Mouse (Mus musculus): ENCODE measurements at regions not wholly inside any gene's neighbourhood (a gene's known extent, or its start where the extent isn't known, plus 50 kb on each side); places are given as distances from the start of the nearest gene placed in this dataset.
"Not testable (repeated sequence)": the region's sequence is repeated elsewhere in the genome, so short reads cannot be mapped to it uniquely, and the experiment has no call there.

- DNase-seq (ENCODE audit: low spot score in 2 of 2); intact Hi-C loops (cut with DNase I): not testable (repeated sequence)
These were observed 277.6 kb upstream of the Klf6 start for GRCm38 (mm10) chr13:5583681-5584080.

- intact Hi-C loops (cut with DNase I): no loop called here
These were observed 274.1 kb upstream of the Klf6 start for GRCm38 (mm10) chr13:5587196-5587595.

GRCm38 (mm10) chr13:5591286-5591685 is 270.0 kb upstream of the Klf6 start:
- intact Hi-C loops (cut with DNase I): no loop called here

More at GRCm38 (mm10) chr13:5587196-5587595, 274.1 kb upstream of the Klf6 start:
- DNase-seq (ENCODE audit: low spot score in 2 of 2): no peak

GRCm38 (mm10) chr13:5591837-5592555 is 269.3 kb upstream of the Klf6 start:
- intact Hi-C loops (cut with DNase I): no loop called here

More at GRCm38 (mm10) chr13:5591286-5591685, 270.0 kb upstream of the Klf6 start:
- no peak for DNase-seq (ENCODE audit: low spot score in 2 of 2)

GRCm38 (mm10) chr13:5592556-5593061 is 268.7 kb upstream of the Klf6 start:
- intact Hi-C loops (cut with DNase I): no loop called here
- no peak for DNase-seq (ENCODE audit: low spot score in 2 of 2)

More at GRCm38 (mm10) chr13:5591837-5592555, 269.3 kb upstream of the Klf6 start:
- DNase-seq (ENCODE audit: low spot score in 2 of 2): no peak

- intact Hi-C loops (cut with DNase I): no loop called here
- DNase-seq (ENCODE audit: low spot score in 2 of 2): no peak
These were observed 259.6 kb upstream of the Klf6 start for GRCm38 (mm10) chr13:5601648-5602047.

- intact Hi-C loops (cut with DNase I): no loop called here
- DNase-seq (ENCODE audit: low spot score in 2 of 2): no peak
These were observed 257.2 kb upstream of the Klf6 start for GRCm38 (mm10) chr13:5603905-5604596.

GRCm38 (mm10) chr13:5605418-5605817 is 255.9 kb upstream of the Klf6 start:
- intact Hi-C loops (cut with DNase I): no loop called here
- DNase-seq (ENCODE audit: low spot score in 2 of 2): no peak

- intact Hi-C loops (cut with DNase I): no loop called here
- DNase-seq (ENCODE audit: low spot score in 2 of 2): no peak
These were observed 253.8 kb upstream of the Klf6 start for GRCm38 (mm10) chr13:5607462-5607861.

- intact Hi-C loops (cut with DNase I): no loop called here
- no peak for DNase-seq (ENCODE audit: low spot score in 2 of 2)
These were observed 247.0 kb upstream of the Klf6 start for GRCm38 (mm10) chr13:5614186-5614737.

GRCm38 (mm10) chr13:5614833-5615232 is 246.4 kb upstream of the Klf6 start:
- no peak for DNase-seq (ENCODE audit: low spot score in 2 of 2)
- intact Hi-C loops (cut with DNase I): no loop called here

GRCm38 (mm10) chr13:5615327-5615726 is 246.0 kb upstream of the Klf6 start:
- intact Hi-C loops (cut with DNase I): no loop called here
- no peak for DNase-seq (ENCODE audit: low spot score in 2 of 2)

- intact Hi-C loops (cut with DNase I): no loop called here
- DNase-seq (ENCODE audit: low spot score in 2 of 2): no peak
These were observed 233.2 kb upstream of the Klf6 start for GRCm38 (mm10) chr13:5628124-5628523.

GRCm38 (mm10) chr13:5634960-5635359 is 226.3 kb upstream of the Klf6 start:
- intact Hi-C loops (cut with DNase I): no loop called here
- no peak for DNase-seq (ENCODE audit: low spot score in 2 of 2)

GRCm38 (mm10) chr13:5641743-5642510 is 219.4 kb upstream of the Klf6 start:
- no peak for DNase-seq (ENCODE audit: low spot score in 2 of 2)
- intact Hi-C loops (cut with DNase I): no loop called here

- DNase-seq (ENCODE audit: low spot score in 2 of 2): no peak
- intact Hi-C loops (cut with DNase I): no loop called here
These were observed 213.0 kb upstream of the Klf6 start for GRCm38 (mm10) chr13:5648276-5648675.

- intact Hi-C loops (cut with DNase I): no loop called here
These were observed 203.7 kb upstream of the Klf6 start for GRCm38 (mm10) chr13:5657556-5657955.

GRCm38 (mm10) chr13:5666235-5667007 is 194.9 kb upstream of the Klf6 start:
- no peak for DNase-seq (ENCODE audit: low spot score in 2 of 2)
- intact Hi-C loops (cut with DNase I): no loop called here

More at GRCm38 (mm10) chr13:5657556-5657955, 203.7 kb upstream of the Klf6 start:
- DNase-seq (ENCODE audit: low spot score in 2 of 2): no peak

GRCm38 (mm10) chr13:5675668-5676067 is 185.6 kb upstream of the Klf6 start:
- DNase-seq (ENCODE audit: low spot score in 2 of 2): no peak
- intact Hi-C loops (cut with DNase I): no loop called here
